Mouse (Mus musculus) layer of hippocampus, adult 9-11 months (tissue): Measurements from ENCODE around the gene Mindy4b-ps.
A peak's percentile ranks its signal among the peaks of the same experiment; 100 is the strongest.
"Not testable (repeated sequence)": the region's sequence is repeated elsewhere in the genome, so short reads cannot be mapped to it uniquely, and the experiment has no call there.

ENCODE experiments used
- DNase-seq: peaks from one replicate; pipeline ENCODE4 v3.0.0; 2022

The Mindy4b-ps gene

DNA sequence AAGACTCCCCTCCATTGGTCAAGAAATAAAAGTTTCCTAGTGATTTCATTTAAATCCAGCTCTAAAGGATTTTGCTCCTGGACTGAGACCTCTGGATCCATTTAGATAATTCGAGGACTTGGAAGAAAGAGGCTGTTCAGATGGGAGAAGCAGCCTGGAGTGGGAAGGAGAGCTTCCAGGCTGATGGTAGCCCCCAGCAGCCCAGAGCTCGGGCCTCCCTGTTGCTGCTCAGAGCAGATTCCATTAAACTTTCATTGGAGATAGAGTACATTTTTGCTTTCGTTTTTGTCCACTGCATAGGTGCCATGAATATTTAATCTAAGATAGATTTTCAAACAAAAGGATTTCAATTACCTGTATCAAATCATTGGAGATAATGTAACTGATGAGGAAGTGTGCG, at the start of gene Mindy4b-ps:
Gene Mindy4b-ps, minus strand, starts transcription at position 101 of the 400 bp plus-strand sequence.
- DNase-seq = no peak

DNA sequence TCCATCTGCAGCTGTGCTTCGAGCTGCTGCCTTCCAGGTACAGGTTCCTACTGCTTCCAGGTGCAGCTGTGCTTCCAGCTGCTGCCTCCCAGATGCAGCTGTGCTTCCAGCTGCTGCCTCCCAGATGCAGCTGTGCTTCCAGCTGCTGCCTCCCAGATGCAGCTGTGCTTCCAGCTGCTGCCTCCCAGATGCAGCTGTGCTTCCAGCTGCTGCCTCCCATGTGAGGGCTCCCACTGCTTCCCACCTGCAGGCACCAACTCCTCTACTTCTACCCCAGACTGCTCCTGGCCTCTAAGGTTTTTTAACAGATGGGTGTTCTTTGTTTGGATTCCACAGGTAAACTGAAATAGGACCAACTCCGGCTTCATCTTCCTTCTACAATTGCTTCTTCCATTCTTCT, 49.8 kb upstream of the Mindy4b-ps start:
- DNase-seq = not testable (repeated sequence)

DNA sequence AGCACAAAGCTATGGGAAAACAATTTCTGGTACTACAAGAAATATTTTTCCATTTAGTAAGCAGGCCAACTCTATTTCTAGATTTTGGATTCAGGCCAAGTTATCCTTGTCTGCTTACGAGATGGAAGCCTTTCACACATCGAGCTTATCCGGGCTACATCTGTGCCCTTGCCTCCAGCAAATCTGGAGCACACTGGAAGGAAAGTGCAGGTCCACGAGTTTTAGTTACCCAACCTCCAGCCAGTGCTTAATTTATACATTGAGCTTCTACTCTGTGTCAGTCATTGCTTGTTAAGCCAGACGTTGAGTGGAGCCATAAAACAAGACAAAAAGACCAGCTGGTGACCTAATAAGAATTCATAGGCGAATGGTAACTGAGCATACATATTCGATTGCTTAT, 43.6 kb upstream of the Mindy4b-ps start:
- DNase-seq = no peak

DNA sequence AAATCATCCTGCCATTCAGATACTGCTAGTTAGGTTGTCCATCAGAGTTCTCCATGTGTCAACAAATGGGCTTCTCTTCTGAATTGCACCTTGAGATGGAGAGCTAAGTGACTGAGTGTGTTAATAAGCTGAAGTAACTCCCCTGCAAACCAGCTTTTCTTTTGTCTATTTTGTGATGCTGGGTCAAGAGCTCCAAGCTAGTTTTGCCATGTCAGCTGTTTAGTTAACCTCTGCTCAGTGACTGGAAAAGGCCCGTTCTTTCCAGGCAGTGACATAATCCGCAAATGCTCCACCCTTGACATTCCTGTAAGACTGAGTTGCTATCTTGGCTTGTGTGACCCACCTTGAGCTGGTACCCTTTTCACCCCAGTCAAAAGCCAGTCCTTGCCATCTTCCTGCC, 40.9 kb upstream of the Mindy4b-ps start:
- DNase-seq = no peak

DNA sequence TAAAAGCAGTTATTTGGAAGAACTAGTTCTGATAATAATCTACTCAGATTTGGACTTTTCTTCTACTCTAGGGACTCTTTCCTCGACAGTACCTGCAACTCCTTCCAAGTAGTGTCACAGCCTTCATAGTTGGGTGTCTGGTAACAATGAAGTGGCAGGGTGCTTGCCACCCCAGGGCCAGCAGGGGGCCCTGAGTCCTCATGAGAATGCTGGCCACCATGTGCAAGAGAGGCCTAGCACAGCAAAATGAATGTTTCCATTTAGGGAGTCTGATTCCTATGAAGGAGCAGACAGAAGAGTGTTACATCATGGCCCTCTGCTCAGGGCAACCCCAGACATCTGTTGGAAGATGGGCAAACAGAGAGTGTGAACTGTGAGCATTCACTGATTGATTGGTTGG, 21.3 kb upstream of the Mindy4b-ps start:
- no peak for DNase-seq

GRCm38 (mm10) chr3:58833442-58834160, 11.5 kb upstream of the Mindy4b-ps start:
- DNase-seq = peak; percentile 60

DNA sequence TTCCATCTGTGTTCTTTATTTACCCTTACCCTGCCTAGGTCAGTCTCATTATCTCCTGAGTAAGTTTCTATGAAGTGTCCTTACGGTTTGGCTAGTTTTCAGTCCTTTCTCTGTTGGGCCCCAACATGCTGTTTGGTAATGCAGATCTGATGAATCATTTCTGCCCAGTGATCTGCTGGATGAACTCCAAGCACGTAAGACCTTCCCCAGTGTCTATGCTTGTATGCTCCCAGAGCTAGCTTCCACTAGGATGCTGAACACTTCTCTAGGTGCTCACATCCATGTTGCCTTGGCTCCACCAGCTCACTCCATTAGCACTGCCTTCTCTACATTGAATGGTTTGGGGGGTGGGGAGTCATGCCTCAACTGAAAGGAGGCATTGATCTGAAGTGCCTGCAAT, 10.8 kb upstream of the Mindy4b-ps start:
- no peak for DNase-seq

GRCm38 (mm10) chr3:58831586-58831985, 9.5 kb upstream of the Mindy4b-ps start:
- DNase-seq = no peak

DNA sequence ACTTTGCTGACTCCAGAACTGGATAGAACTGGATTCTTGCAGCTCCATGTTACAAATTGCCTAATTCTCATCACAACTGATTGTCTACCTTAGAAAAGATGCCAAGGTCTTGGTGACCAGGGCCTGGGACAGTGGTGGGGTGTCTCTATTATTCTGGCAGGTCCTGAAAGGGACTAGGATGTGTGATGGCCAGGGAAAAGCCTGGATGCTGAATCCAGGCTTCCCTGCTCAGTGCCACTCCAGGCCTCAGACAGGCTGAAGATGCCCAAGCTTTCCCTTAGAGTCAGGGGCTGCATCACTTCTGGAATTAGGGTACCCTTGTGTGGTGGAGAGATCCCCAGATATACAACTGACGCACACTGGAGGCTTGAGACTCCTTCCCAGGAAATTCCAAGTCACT, 7.8 kb upstream of the Mindy4b-ps start:
- no peak for DNase-seq

- DNase-seq = no peak
Measured at GRCm38 (mm10) chr3:58828366-58829153, 6.4 kb upstream of the Mindy4b-ps start.

- no peak for DNase-seq
Measured at GRCm38 (mm10) chr3:58826266-58826665, 4.2 kb upstream of the Mindy4b-ps start.

- DNase-seq = no peak
Measured at GRCm38 (mm10) chr3:58817337-58817736, 4.8 kb downstream of the Mindy4b-ps start.

DNA sequence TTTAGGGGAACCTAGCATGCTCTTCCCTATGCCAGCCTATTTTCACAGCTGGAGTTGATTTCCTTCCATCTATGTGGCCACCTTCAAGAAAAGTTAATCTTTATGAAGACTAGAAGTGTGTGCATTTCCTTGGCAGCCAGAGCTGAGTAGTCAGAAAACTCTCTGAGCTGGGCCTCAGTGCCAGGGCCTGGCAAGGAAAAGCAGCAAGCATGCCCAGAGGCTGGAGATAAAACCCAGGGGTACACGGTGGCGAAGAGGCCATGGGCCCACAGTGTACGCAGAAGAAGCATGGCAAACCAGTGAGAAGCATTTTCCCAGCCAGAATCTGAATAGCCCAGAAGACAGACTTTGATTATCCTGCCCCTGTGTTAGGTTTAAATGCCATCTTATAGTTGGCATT, 7.9 kb downstream of the Mindy4b-ps start:
- DNase-seq = no peak

GRCm38 (mm10) chr3:58810353-58810752, 11.8 kb downstream of the Mindy4b-ps start:
- peak; percentile 34 for DNase-seq

DNA sequence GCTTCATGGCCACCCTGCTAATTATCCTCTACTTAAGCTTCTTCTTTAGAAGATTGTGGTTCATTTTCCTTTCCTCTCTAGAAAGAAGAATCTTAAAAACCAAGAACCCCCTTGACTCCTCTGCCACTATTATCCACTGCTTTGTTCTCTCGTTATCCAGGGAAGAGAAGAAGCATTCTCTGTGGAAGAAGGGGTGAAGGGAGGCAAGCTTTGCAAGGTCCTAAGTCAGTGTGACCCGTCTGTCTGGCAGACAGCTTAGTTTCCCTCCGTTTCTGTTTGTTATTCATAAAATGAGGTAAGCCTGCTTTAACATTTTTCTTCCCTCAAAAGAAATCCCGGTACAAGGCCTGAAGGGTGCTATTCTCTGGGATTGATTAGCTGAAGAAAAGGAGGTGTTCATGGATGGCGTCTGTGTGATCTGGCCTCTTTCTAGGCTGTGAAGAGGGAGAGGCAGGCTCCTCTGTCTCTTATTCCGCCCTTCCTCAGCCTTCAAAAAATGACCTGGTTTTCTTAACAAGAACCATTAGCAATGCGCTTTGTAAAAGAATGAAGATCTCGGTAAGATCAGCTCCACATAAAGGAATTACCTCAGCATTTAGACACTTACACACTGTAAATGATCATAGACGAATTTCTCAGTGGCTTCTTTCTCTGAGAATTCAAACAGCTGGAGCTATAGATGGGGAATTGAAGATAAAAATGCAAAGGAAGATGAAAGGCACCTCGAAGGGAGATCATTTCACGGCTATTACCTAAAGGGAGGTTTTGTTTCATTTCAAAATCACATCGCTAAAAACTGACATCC, 12.8 kb downstream of the Mindy4b-ps start:
- DNase-seq = no peak

DNA sequence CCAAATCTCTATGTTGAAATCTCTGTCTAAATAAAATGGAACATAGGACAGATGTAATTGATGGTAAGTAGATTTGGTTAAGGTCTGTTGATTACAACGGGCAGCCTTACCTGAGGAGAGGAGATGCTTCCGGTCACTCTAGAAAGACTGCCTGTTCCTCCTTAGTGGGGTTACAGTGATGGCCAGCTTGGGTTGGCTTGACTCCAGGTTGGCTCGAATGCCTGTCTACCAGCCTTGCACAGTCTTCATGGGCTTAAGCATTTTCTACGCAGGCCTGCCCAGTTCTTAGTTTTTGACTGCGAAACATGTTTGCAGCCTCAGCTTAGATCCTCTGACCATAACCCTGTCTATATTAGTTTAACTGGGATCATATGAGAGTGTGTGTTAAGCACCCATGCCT, 13.5 kb downstream of the Mindy4b-ps start:
- DNase-seq = no peak

DNA sequence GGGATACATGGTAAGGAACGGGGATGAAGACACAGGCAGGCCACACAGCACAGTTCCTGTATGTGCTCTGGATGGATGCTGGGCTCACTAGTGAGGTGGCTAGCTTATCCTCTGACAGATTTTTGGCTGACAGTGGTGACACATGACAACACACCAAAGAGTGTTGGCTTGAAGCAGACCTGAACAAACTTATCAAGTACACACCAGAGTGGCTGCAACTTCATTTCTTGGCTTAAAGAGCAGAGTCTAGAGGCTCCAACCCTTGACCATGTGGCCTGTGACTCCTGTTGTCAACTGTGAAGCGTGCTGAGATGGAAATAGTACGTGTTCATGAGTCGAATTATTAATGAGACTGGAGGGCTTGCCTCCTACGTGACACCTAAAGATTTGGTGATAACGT, 17.4 kb downstream of the Mindy4b-ps start:
- DNase-seq = no peak

DNA sequence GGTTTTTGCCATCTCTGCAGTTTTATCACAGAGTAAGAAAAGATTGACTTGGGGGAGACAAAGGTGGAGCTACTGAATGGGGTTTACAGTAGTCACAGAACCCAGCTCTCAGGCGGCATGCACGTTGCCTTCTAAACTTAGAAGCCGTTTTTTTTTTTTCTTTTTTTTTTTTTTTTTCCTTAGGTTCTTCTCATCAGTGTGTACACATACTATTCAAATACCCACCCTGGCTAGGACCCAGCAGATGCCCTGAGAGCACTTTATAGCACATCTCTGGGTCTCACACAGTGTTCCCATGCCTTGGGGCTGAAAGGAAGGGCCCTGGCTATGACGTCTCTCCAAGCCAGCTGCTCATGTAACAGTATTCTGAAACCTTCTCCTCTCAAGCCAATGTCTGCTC, 23.4 kb downstream of the Mindy4b-ps start:
- DNase-seq = no peak

DNA sequence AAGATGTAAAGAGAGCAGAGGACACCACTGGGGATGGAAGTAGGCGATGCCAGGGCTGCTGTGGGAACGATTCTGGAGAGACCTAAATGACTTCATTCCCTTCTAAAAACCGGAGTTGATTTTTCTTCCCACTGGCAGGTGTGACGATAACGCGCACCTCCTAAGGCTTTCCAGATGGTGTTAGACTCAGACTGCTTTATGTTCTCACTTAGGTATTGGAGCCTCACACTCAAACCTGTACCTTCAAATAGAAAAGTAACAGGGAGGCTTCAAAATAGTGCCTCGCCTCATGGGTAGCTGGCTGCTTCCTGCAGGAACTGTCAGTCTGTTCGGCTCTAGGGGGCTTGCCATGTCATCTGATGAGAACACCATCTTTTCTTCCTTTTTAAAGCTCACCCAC, 23.9 kb downstream of the Mindy4b-ps start:
- DNase-seq = no peak

- DNase-seq = no peak
Measured at GRCm38 (mm10) chr3:58789473-58789872, 32.6 kb downstream of the Mindy4b-ps start.

DNA sequence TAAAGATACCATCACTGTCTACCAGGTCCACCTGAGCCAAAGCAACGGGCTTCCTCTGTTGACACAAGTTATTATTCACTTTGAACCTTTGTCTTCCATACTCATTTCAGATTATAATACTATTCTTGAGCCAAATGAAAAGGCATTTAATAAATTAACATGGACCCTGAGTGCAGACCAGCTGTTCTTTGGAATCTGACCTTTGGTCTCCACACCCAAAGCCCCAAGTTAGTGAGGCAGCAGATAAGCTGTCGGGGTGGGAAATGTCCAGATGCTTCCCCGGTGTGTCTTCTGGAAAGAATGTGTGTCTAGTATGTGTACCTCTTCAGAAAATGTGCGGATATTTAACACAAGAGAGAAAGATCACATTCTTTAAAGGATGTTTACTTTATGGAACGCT, 33.1 kb downstream of the Mindy4b-ps start:
- no peak for DNase-seq

DNA sequence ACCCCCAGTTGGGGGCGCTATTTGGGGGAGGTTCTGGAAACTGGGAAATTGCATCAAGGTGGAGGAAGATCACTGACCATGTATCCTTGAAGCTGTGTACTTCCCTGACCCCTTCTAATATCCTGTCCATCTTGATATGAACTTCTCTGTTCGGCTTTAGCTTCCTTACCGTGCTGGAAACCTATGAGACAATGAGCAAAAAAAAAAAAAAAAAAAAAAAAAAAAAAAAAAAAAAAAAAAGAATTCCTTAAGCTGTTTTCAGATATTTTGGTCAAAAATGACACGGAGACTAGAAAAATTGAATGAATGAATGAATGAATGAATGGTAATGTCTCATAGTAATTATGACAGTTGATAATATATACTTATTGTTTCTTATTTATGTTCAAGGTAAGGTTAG, 35.6 kb downstream of the Mindy4b-ps start:
- DNase-seq = no peak

- DNase-seq = peak; percentile 85
Measured at GRCm38 (mm10) chr3:58785863-58786262, 36.2 kb downstream of the Mindy4b-ps start.
